Mouse (Mus musculus) frontal cortex, postnatal 25 days (tissue): ENCODE results near the gene Noc4l.

Source experiments
- DNase-seq, 2 experiments: peaks; one replicate each; pipeline ENCODE4 v3.0.0; 2022; ENCODE audit warnings: low spot score in 2 of 2

The Noc4l gene

GRCm38 (mm10) chr5:110652719-110653648, at the start of gene Noc4l, which contains the start of gene Ddx51:
Noc4l (minus strand) TSS chr5:110653417.
Ddx51 (plus strand) TSS chr5:110653451.
- peak; percentile 91 to 93 for DNase-seq

DNA sequence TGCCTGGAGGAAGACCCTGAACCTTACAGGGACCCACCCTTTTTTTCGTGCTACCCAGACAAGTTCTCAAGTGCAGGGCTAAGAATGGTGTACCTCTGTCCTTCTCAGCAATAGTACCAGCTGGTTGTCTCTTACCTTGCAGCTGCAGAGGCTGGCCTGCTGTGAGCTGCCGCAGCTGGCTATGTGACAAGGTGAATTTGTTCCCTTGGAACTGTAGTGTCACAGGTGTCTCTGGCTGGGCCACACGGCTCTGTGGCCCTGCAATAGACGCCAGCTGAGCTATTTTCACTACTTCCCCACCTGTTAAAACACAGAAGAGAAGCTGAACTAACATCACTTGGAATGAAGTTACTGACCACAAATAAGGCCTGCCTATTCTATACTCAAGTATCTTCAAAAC, 45.4 kb upstream of the Noc4l start:
- no peak for DNase-seq

- no peak for DNase-seq
Observed at GRCm38 (mm10) chr5:110682041-110682440, 28.8 kb upstream of the Noc4l start.

DNA sequence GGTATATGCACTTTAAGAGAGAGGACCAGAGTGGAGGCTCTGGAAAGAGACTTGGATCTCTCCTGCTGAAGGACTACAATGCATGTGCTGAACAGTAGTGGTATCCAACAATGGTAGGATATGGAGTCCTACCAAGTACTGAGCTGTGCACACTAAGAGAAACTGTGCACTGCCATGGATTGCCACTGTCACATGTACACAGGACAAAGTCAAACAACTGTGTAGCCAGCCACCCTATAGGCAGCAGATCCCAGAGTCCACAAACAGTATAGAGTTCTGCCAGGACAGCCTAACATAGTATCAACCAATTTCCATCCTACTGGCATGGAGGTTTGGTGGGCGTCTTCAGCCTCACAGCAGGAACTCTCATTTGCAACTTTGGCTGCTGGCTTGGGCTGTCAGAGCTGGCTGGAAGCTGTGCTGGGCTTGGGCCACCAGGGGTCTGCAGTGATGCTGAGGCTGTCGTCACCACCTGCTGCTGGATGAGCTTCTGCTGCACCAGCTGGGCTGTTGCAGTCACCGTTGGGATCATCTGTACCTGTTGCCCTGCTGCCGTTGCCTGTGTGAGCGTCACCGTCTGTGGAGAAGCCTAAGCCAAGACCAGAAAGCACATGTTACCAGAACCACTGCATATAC, 12.4 kb upstream of the Noc4l start:
- DNase-seq: no peak

DNA sequence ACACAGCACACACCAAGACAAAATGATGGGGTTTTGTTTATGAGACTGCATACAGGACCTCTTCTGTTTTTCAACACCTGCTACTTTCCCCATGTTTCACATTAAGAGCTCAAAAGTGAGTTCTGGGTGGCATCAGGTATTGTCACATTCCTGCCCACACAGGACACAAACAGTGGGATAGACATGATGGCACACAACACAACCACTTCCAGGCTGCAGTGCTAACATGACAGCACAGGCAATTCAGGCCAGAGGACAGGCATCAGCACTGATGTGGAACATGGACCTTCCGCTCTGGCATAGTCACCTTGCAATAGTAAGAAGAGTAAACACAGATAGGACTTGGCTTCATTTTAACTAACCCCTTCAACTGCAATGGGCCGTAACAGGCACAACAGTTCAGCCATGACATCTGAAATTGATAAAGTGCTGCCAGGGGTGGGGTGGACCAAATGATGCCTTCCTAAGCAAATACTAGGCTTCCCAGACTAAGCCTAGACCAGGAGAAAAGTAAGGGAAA, 11.6 kb upstream of the Noc4l start:
- no peak for DNase-seq

- DNase-seq: no peak
Observed at GRCm38 (mm10) chr5:110664041-110664440, 10.8 kb upstream of the Noc4l start.

- no peak for DNase-seq
Observed at GRCm38 (mm10) chr5:110659682-110660081, 6.5 kb upstream of the Noc4l start.

GRCm38 (mm10) chr5:110653686-110654085, 469 bp upstream of the Noc4l start:
- no peak for DNase-seq

DNA sequence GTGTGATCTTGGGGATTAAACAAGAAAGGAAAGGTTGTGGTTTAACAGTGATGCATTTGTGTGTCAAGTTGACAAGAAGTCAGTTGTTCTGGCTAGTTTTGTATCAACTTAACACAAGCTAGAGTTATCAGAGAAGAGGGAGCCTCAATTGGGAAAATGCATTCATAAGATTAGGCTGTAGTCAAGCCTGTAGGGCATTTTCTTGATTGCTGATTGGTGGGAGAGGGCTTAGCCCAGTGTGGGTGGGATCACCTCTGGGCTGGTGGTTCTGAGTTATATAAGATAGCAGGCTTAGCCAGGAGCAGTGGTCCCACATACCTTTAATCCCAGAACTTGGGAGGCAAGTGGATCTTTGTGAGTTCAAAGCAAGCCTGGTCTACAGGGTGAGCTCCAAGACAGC, 6.8 kb downstream of the Noc4l start:
- DNase-seq: no peak

- DNase-seq: peak; percentile 69 to 70
Observed at GRCm38 (mm10) chr5:110639459-110639858, 13.8 kb downstream of the Noc4l start.

DNA sequence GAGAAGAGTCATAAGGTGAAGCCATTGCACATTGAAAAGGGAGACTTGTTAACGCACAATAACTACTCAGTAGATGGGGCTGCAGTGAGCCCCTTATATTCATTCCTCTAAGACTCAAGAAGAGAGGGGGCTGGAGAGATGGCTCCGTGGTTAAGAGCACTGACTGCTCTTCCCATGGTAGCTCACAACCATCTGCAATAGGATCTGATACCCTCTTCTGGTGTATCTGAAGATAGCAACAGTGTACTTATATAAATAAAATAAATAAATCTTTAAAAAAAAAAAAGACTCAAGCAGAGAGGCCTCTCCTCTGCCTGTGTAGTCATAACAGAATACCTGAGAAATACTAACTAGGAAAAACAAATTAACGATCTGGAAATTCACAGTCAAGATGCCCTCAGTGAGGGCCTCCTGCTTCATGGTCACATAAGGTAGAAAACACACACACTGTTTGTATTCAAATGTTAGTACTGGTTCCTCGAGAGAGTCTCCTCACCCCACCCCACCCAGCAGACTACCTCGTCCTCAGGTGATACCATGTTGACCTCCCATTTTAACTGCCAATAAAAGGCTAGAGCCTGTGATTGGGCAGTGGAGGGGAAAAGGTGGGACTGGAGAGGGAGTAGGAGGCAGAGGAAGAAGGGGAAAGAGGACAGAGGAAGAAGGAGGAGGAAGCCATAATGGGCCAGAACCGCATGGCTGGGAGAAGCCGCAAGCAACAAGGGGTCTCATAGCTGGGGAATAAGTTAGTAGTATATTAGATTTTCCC, 14.7 kb downstream of the Noc4l start:
- DNase-seq: no peak

- no peak for DNase-seq
Observed at GRCm38 (mm10) chr5:110635951-110636707, 17.1 kb downstream of the Noc4l start.

DNA sequence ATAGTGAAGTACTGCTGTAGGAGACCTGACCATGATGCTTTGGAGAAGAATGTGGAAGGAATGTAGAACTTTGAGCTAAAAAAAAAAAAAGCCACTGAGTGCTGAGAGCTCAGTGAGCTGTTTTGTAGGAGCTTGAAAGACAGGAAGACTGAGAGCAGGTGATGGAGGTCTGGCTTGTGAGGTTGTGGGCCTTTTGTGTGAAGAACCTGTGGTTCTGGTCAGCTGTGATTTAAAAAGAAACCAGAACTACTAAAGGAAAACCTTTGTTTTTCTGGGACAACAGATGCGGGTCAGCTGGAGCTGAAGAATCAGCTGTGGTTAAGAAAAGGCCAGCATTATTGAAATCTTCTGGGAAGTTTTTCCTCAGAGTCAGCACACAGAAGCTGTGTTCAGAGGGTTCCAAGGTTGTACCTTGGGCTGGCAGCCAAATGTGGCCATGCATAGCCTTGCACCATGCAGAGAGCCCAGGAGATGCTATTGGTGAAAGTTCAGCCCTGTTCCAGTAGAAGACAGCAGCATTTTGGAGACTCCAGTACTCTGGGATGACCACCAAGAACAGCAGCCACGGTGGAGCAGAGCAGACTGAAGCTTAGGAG, 23.6 kb downstream of the Noc4l start:
- DNase-seq: no peak

- no peak for DNase-seq
Observed at GRCm38 (mm10) chr5:110628156-110628555, 25.1 kb downstream of the Noc4l start.

DNA sequence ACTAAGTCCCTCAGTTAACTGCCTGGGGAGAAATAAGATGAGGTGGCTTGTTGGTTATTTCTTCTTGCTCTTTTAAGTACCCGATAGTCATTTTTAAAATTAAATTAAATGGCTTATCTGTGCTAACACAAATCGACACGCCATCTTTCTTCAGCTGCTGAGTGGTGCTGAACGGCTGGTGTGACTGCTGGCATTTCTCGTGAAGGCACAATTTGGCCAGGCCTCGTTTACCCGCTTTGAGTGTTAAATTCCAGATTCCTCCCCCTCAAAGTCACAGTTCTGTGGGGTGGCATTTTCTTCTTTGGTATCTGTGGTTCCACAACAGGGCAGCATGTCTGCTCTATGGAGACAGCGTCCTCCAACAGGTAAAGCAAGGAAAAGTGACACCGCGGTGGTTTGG, 25.9 kb downstream of the Noc4l start:
- no peak for DNase-seq

DNA sequence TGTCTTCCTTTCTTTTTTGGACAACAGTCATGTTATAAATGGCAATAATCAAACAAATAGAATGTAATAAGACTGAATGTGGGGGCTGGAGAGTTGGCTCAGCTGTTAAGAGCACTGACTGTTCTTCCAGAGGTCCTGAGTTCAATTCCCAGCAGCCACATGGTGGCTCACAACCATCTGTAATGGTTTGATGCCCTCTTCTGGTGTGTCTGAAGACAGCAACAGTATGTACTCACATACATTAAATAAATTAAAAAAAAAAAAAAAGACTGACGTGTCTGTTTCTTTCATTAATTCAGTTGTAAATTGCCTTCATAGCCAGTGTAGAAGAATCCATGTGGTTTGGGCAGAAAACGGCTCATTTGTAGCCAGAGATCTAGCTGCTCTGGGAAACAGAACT, 28.9 kb downstream of the Noc4l start:
- DNase-seq: no peak

DNA sequence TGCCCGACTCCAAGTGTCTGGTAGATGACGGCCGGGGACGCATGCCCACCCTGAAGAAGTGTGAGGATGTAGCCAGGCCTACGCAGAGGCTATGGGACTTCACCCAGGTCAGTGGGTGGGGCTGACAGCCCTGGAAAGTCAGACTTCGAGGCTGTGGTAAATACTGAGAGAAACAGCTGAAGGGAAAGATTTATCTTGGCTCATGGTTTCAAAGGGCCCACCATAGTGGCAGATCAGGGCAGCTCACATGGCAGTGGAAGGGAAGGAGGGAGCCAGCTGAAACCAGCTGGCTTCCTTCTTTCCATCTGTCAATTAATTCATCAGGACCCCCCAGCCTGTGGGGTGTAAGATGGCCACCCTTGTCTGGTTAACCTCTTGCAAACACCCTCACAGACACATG, 34.0 kb downstream of the Noc4l start:
- no peak for DNase-seq

GRCm38 (mm10) chr5:110611435-110612158, 41.6 kb downstream of the Noc4l start:
- DNase-seq: no peak

- DNase-seq: no peak
Observed at GRCm38 (mm10) chr5:110610484-110610883, 42.7 kb downstream of the Noc4l start.

GRCm38 (mm10) chr5:110609868-110610267, 43.3 kb downstream of the Noc4l start:
- no peak for DNase-seq
